Mouse (Mus musculus): ENCODE measurements around the gene Olfr884.

Olfr884 gene

DNA sequence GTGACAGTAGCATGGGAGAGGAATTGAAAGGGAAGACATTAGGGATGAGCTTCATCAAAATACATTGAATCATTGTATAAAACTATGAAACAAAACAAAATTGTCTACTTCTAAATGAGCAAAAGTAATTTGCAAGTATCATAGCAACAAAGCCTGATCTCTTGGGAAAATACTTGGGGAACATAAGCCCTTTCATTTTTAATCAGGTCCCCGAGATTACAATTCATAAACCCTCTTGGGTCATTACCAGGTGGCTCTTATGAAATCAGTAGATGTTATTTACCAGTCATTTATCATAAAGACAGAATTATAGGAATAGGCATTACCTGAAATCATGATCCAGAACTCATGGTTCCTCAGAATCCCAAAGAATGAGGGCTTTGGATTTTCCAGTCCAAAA is at the start of gene Olfr884:
Olfr884 (plus strand) TSS at position 301 of the 400 bp plus-strand sequence.
- no peak for DNase-seq (ENCODE audit: inconsistent ontology term)

DNA sequence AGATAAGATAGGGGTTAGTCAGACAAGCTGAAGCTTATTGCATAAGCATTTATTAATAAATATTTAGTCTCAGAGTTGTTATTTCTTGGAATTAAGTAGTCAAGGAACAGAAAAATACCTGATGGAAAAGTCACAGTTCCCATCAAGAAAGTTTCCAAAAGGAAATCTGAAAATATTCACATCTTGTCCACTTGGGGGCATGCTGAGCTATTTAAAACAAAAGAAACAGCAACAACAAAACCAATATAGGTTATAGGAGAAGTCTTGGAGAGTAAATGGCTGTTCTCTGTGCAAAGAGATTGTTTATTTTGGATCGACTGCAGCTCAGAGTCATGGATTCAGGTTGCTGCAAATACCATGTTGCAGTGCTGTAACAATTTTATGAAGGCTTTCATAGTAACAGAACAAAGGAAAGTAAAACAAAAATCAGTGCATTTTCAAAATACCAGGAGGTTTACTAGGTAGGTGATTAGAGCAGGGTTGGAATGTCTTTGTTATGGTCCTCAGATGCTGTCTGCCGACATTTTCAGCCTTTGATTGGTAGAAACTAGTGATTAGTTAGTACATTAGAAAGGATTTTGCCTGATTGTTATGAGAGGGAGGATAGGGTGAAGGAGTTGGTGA is 47.7 kb upstream of the Olfr884 start:
- DNase-seq (ENCODE audit: inconsistent ontology term), result peak; percentile 70

DNA sequence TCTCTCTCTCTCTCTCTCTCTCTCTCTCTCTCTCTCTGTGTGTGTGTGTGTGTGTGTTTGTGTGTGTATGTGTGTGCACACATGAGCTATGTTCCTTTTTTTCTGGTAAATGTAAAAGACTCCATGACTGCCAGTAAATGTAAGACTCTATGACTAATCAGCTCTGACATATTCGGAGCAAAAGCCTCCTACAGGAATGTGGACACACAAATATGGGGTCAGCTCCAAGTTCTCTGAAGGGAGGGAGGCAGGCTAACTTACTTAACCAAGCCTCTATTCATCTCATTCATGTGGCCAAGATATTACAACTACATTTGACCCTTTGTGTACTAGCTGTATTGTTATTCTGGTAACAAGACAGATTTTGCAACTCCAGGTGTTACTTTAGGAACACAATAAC is 46.3 kb upstream of the Olfr884 start:
- peak; percentile 77 for DNase-seq (ENCODE audit: inconsistent ontology term)

DNA sequence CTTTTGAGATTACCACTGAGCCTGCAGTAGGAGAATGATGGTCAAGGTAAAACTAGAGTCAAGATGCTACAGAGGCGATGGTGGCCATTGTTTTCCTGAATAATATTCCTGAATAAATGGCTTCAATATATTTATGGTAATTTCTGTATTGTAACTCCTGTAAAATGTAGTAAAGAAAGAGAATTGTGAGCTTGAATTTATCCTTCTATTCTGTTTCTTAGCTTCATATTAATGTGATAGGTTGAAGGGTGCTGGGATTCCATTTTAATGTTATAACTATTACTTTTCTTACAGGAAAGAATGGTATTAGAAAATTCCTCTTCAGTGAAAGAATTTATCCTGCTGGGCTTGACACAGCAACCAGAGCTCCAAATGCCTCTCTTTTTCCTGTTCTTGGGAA is 20.8 kb upstream of the Olfr884 start, which contains the start of gene Olfr883:
Olfr883 (plus strand) TSS at position 301 of the 400 bp plus-strand sequence.
- no peak for DNase-seq (ENCODE audit: inconsistent ontology term)

- no peak for DNase-seq (ENCODE audit: inconsistent ontology term)
Measured at GRCm38 (mm10) chr9:38061022-38061421, 14.7 kb downstream of the Olfr884 start, which contains the start of gene Olfr885. Gene Olfr885 (plus strand): TSS chr9:38061322.

DNA sequence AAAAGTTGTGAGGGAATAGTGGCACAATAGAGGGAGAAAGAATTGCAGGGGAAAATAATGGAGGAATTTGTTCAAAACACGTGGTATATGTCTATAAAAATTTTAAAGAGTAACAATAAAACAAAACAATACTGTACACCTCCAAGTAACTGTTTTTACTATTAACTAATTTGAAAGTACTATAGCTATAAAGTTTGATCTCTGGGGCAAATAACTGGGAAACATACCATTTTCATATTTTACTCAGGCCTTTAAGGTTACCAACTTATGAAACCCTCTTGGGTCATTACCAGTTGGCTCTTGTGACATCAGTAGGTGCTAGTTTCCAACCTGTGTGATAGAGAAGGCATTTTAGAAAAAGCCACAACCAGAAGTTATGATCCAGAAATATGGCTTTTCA is 37.4 kb downstream of the Olfr884 start, which contains the start of gene Olfr887:
Olfr887 (plus strand) TSS at position 301 of the 400 bp plus-strand sequence.
- no peak for DNase-seq (ENCODE audit: inconsistent ontology term)

All from Muller cell, postnatal 12 days (primary cell).